Mouse (Mus musculus) forebrain, postnatal 0 days (tissue): ENCODE measurements around the gene Plekha6. TPM values are rescaled to one million over a fixed set of nuclear protein-coding genes. Genes with fewer than 3 reads are reported as not detected.

Experiments used
- ATAC-seq: fragments of 200-750 bp; cut with Nextera tagmentation; 2 replicates; pipeline ENCODE4 v1.8.0; 2017; ENCODE audit warnings: mild to moderate bottlenecking, moderate library complexity
- DNase-seq: peaks from one replicate; pipeline ENCODE4 v3.0.0-alpha.2; 2015
- H3K27ac ChIP-seq: fragments of 300-500 bp; sonication (generic); 2 replicates; pipeline ENCODE4 v1.5.1; 2014; ENCODE audit warnings: low read depth, mild to moderate bottlenecking, antibody characterized with exemption, low read length, moderate library complexity, mixed read lengths
- H3K27me3 ChIP-seq: fragments of 300-500 bp; sonication (generic); 2 replicates; pipeline ENCODE4 v1.6.1; 2014; ENCODE audit warnings: mild to moderate bottlenecking, low read length, mixed read lengths; ENCODE audit not compliant: insufficient read depth
- H3K36me3 ChIP-seq: fragments of 300-500 bp; sonication (generic); 2 replicates; pipeline ENCODE4 v1.6.1; 2014; ENCODE audit warnings: mild to moderate bottlenecking, moderate library complexity; ENCODE audit not compliant: insufficient read depth
- H3K4me1 ChIP-seq: fragments of 300-500 bp; sonication (generic); 2 replicates; pipeline ENCODE4 v1.6.1; 2014; ENCODE audit warnings: antibody characterized with exemption; ENCODE audit not compliant: insufficient read depth
- H3K4me2 ChIP-seq: fragments of 300-500 bp; sonication (generic); 2 replicates; pipeline ENCODE4 v1.6.1; 2014; ENCODE audit warnings: low read depth, mild to moderate bottlenecking, moderate library complexity
- H3K4me3 ChIP-seq: fragments of 300-500 bp; sonication (generic); 2 replicates; pipeline ENCODE4 v1.5.1; 2014; ENCODE audit warnings: low read depth, low read length, mixed read lengths
- H3K9ac ChIP-seq: fragments of 300-500 bp; sonication (generic); 2 replicates; pipeline ENCODE4 v1.6.1; 2014; ENCODE audit warnings: mild to moderate bottlenecking
- H3K9me3 ChIP-seq: fragments of 300-500 bp; sonication (generic); 2 replicates; pipeline ENCODE4 v1.6.1; 2016; ENCODE audit warnings: low read length
- CTCF ChIP-seq: sonication (generic); IDR thresholded peaks from 2 replicates; pipeline ENCODE4 v1.5.1; 2016; ENCODE audit warnings: antibody characterized with exemption, control low read depth, low read depth
- WGBS: fragments of 180-500 bp; shearing (Covaris S2); extraction: QIAGEN DNeasy Blood & Tissue Kit; methylation state at CpG from one replicate; pipeline ENCODE4 v1.1.7; 2014; 5-methylcytosine and 5-hydroxymethylcytosine counted together
- polyA plus RNA-seq: library from polyadenylated mRNA; unstranded; fragments of >200 nt; fragmentation: Nextera tagmentation; extraction: Ambion mirVana; gene quantifications from 2 replicates; pipeline ENCODE4 v1.2.1, GENCODE M21; 2015
- total RNA-seq: library from RNA; depleted of rRNA; stranded (reverse); fragments of >200 nt; gene quantifications from 2 replicates; pipeline ENCODE4 v1.2.3, GENCODE M21; 2014

Gene Plekha6
- total and polyA plus RNA-seq, 2 experiments from 2014 or later = 5.7 to 28.6 TPM

- Histone ChIP-seq H3K4me2 (no peak overlapping the region), H3K9me3 (no peaks in the 10 kb centered on the region), H3K27ac (no peak overlapping the region), H3K36me3 (no peaks in the 10 kb centered on the region), H3K27me3 (no peaks in the 10 kb centered on the region), H3K4me3 (no peak overlapping the region), H3K9ac (no peak overlapping the region), H3K4me1 (peaks cover 21% of the 10 kb centered on the region; the same call in 1 of the 2 replicates)
- no peak for TF ChIP-seq CTCF
- DNase-seq = no peak
- ATAC-seq = no peak
Observed at GRCm38 (mm10) chr1:133224674-133225073, 60.7 kb downstream of the Plekha6 start.

GRCm38 (mm10) chr1:133225137-133225536, 61.1 kb downstream of the Plekha6 start:
- no peaks in the 10 kb centered on the region for H3K9me3 ChIP-seq
- H3K36me3 ChIP-seq = no peaks in the 10 kb centered on the region
- ATAC-seq = no peak
- DNase-seq = no peak
- H3K27me3 ChIP-seq = no peaks in the 10 kb centered on the region
- H3K4me3 ChIP-seq = no peak overlapping the region
- H3K27ac ChIP-seq = no peak overlapping the region
- TF ChIP-seq CTCF = no peak
- WGBS = 76% methylated on average over 3 of the region's 3 CpGs
- H3K9ac ChIP-seq = no peak overlapping the region
- H3K4me2 ChIP-seq = no peak overlapping the region
- peaks cover 21% of the 10 kb centered on the region; the same call in 1 of the 2 replicates for H3K4me1 ChIP-seq

- ATAC-seq = no peak
- no peak overlapping the region for H3K4me2 ChIP-seq
- 70% methylated on average over 2 of the region's 2 CpGs for WGBS
Observed at GRCm38 (mm10) chr1:133225561-133225960, 61.6 kb downstream of the Plekha6 start.

GRCm38 (mm10) chr1:133225963-133226660, 62.1 kb downstream of the Plekha6 start:
- H3K36me3 ChIP-seq = no peaks in the 10 kb centered on the region
- H3K4me1 ChIP-seq = peaks cover 21% of the 10 kb centered on the region; the same call in 1 of the 2 replicates
- ATAC-seq (0 out of 2 replicates have a peak, but pooled peaks have one; percentile 18), DNase-seq (peak; percentile 38)
- no peaks in the 10 kb centered on the region for H3K27me3 ChIP-seq
- no peaks in the 10 kb centered on the region for H3K9me3 ChIP-seq
- no peak overlapping the region for H3K9ac ChIP-seq
- TF ChIP-seq CTCF = peak; percentile 62
- 0 out of 2 replicates have a peak overlapping the region, but pooled peaks have one; percentile 15 for H3K27ac ChIP-seq
- H3K4me3 ChIP-seq = no peak overlapping the region
- no peak overlapping the region for H3K4me2 ChIP-seq
- 34% methylated on average over 9 of the region's 9 CpGs for WGBS

More at GRCm38 (mm10) chr1:133225561-133225960, 61.6 kb downstream of the Plekha6 start:
- no peak for TF ChIP-seq CTCF
- H3K9ac ChIP-seq = no peak overlapping the region
- no peaks in the 10 kb centered on the region for H3K36me3 ChIP-seq
- H3K27ac ChIP-seq = no peak overlapping the region
- H3K27me3 ChIP-seq = no peaks in the 10 kb centered on the region
- H3K4me3 ChIP-seq = no peak overlapping the region
- peak; percentile 35 for DNase-seq
- no peaks in the 10 kb centered on the region for H3K9me3 ChIP-seq
- H3K4me1 ChIP-seq = peaks cover 21% of the 10 kb centered on the region; the same call in 1 of the 2 replicates

GRCm38 (mm10) chr1:133226928-133227327, 62.9 kb downstream of the Plekha6 start:
- Histone ChIP-seq H3K4me2 (no peak overlapping the region), H3K36me3 (no peaks in the 10 kb centered on the region), H3K9me3 (no peaks in the 10 kb centered on the region), H3K27me3 (no peaks in the 10 kb centered on the region), H3K9ac (no peak overlapping the region), H3K4me1 (peaks cover 21% of the 10 kb centered on the region; the same call in 1 of the 2 replicates), H3K4me3 (no peak overlapping the region), H3K27ac (no peak overlapping the region)
- WGBS = 11% methylated on average over 9 of the region's 9 CpGs
- TF ChIP-seq CTCF = no peak
- peak; percentile 56 for DNase-seq
- peak; percentile 74 for ATAC-seq

GRCm38 (mm10) chr1:133227378-133227777, 63.4 kb downstream of the Plekha6 start:
- no peak for TF ChIP-seq CTCF
- H3K27ac ChIP-seq = no peak overlapping the region
- H3K4me1 ChIP-seq = peaks cover 21% of the 10 kb centered on the region; the same call in 1 of the 2 replicates
- H3K36me3 ChIP-seq = no peaks in the 10 kb centered on the region
- no peak overlapping the region for H3K4me2 ChIP-seq
- no peak overlapping the region for H3K9ac ChIP-seq
- ATAC-seq (no peak), DNase-seq (no peak)
- H3K27me3 ChIP-seq = no peaks in the 10 kb centered on the region
- WGBS = 28% methylated on average over 2 of the region's 2 CpGs
- H3K9me3 ChIP-seq = no peaks in the 10 kb centered on the region
- no peak overlapping the region for H3K4me3 ChIP-seq

GRCm38 (mm10) chr1:133228809-133229487, 64.9 kb downstream of the Plekha6 start:
- Histone ChIP-seq H3K27ac (no peak overlapping the region), H3K9ac (no peak overlapping the region), H3K4me1 (peaks cover 21% of the 10 kb centered on the region; the same call in 1 of the 2 replicates), H3K27me3 (no peaks in the 10 kb centered on the region), H3K4me2 (no peak overlapping the region), H3K36me3 (no peaks in the 10 kb centered on the region), H3K4me3 (no peak overlapping the region), H3K9me3 (no peaks in the 10 kb centered on the region)
- no peak for ATAC-seq
- WGBS = 70% methylated on average over 9 of the region's 9 CpGs
- no peak for DNase-seq
- no peak for TF ChIP-seq CTCF
